Mouse (Mus musculus) heart, postnatal 0 days (tissue): ENCODE measurements around the gene Cenpa. TPM values are rescaled to one million over a fixed set of nuclear protein-coding genes. Genes with fewer than 3 reads are reported as not detected.

Experiments used
- ATAC-seq: fragments of 200-750 bp; cut with Nextera tagmentation; 2 replicates; pipeline ENCODE4 v1.8.0; 2017; ENCODE audit warnings: low read depth, moderate number of reproducible peaks, moderate library complexity; ENCODE audit not compliant: insufficient read depth
- DNase-seq: peaks from one replicate; pipeline ENCODE4 v3.0.0-alpha.2; 2016; ENCODE audit warnings: low spot score
- H3K27ac ChIP-seq: fragments of 300-500 bp; sonication (generic); 2 replicates; pipeline ENCODE4 v1.5.1; 2014; ENCODE audit warnings: low read depth, mild to moderate bottlenecking
- H3K27me3 ChIP-seq: fragments of 300-500 bp; sonication (generic); 2 replicates; pipeline ENCODE4 v1.6.1; 2014; ENCODE audit warnings: low read length, mixed read lengths; ENCODE audit not compliant: control insufficient read depth, insufficient read depth
- H3K36me3 ChIP-seq: fragments of 300-500 bp; sonication (generic); replicated peaks from 2 replicates; pipeline ENCODE4 v1.6.1; 2014; ENCODE audit warnings: low read length, mixed read lengths; ENCODE audit not compliant: control insufficient read depth, insufficient read depth
- H3K4me1 ChIP-seq: fragments of 300-500 bp; sonication (generic); 2 replicates; pipeline ENCODE4 v1.6.1; 2014; ENCODE audit warnings: antibody characterized with exemption; ENCODE audit not compliant: control insufficient read depth, insufficient read depth
- H3K4me2 ChIP-seq: fragments of 300-500 bp; sonication (generic); 2 replicates; pipeline ENCODE4 v1.6.1; 2014; ENCODE audit warnings: low read depth, mild to moderate bottlenecking, low read length, moderate library complexity
- H3K4me3 ChIP-seq: fragments of 300-500 bp; sonication (generic); 2 replicates; pipeline ENCODE4 v1.5.1; 2014; ENCODE audit warnings: low read depth, low read length
- H3K9ac ChIP-seq: fragments of 300-500 bp; sonication (generic); replicated peaks from 2 replicates; pipeline ENCODE4 v1.6.1; 2014; ENCODE audit warnings: low read depth, low read length, mixed read lengths
- H3K9me3 ChIP-seq: fragments of 300-500 bp; sonication (generic); replicated peaks from 2 replicates; pipeline ENCODE4 v1.6.1; 2016; ENCODE audit warnings: low read length; ENCODE audit not compliant: control insufficient read depth
- CTCF ChIP-seq: IDR thresholded peaks from 2 replicates; pipeline ENCODE4 v1.5.1; 2016; ENCODE audit warnings: antibody characterized with exemption, control low read depth, low read depth
- EP300 ChIP-seq: IDR thresholded peaks from 2 replicates; pipeline ENCODE4 v1.6.1; 2016; ENCODE audit warnings: antibody characterized with exemption, low read depth
- WGBS: fragments of 180-500 bp; shearing (Covaris S2); extraction: QIAGEN DNeasy Blood & Tissue Kit; methylation state at CpG from one replicate; pipeline ENCODE4 v1.1.7; 2014; 5-methylcytosine and 5-hydroxymethylcytosine counted together
- microRNA-seq: library from miRNA; unstranded; fragments of <30 nt; microRNA quantifications from one replicate; pipeline ENCODE4, GENCODE M21; 2016
- polyA plus RNA-seq: library from polyadenylated mRNA; unstranded; fragments of >200 nt; fragmentation: Nextera tagmentation; extraction: Ambion mirVana; gene quantifications from 2 replicates; pipeline ENCODE4 v1.2.1, GENCODE M21; 2015
- total RNA-seq: library from RNA; depleted of rRNA; stranded (reverse); fragments of >200 nt; gene quantifications from 2 replicates; pipeline ENCODE4 v1.2.3, GENCODE M21; 2014; ENCODE audit warnings: low replicate concordance; rRNA removed

Cenpa gene
- total and polyA plus RNA-seq, 2 experiments from 2014 or later, result 87.9 to 158 TPM

DNA sequence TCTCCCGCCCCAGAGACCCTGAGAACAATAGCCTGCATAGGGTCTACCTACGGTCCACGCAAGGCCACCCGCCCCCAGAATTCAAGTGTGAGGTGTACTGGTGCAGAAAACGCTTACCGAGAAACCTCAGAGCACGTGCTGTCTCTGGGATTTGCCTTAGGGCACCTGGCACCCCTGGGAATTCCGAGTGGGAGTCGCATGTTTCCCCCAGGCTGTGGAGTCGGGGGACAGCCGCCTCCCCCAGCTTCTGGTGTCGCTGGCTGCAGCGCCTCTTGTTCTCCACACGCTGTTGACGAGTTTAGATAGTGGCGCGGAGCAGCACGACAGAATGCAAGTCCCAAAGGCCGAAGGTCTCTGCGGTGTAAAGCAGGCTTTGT, 46.7 kb downstream of the Cenpa start:
- ATAC-seq, result no peak
- H3K36me3 ChIP-seq, result no peaks in the 10 kb centered on the region
- peak overlapping the region; percentile 20; the same call in 1 of the 2 replicates for H3K9ac ChIP-seq
- H3K9me3 ChIP-seq, result no peaks in the 10 kb centered on the region
- DNase-seq, result peak; percentile 17
- H3K27me3 ChIP-seq, result peaks cover 64% of the 10 kb centered on the region
- H3K4me2 ChIP-seq, result peak overlapping the region; percentile 68
- no peak overlapping the region for H3K27ac ChIP-seq
- WGBS, result 1% methylated on average over 19 of the region's 20 CpGs
- no peak for TF ChIP-seq EP300
- no peak; the same call in 1 of the 2 replicates for TF ChIP-seq CTCF
- H3K4me1 ChIP-seq, result peaks cover 16% of the 10 kb centered on the region
- H3K4me3 ChIP-seq, result peak overlapping the region; percentile 42

DNA sequence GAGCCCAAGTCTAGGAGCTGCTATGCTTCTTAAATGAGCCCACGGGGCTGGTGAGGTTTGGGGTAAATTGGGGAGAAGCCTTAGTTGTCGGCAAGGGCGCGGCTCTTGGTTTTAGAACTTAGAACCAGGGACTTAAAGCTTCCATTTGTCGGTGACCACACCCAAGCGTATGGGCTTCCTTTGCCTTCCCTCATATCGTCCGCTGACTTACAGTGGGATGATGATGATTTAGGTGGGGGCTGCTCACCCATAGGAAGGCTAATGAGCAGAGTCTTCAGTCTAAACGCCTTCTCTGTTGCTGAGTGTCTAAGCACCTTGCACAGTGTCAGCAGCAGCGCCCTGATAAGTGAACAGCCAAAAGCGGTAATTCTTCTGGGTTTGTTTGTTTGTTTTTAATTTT, 47.1 kb downstream of the Cenpa start:
- Histone ChIP-seq H3K4me1 (peaks cover 16% of the 10 kb centered on the region), H3K27ac (no peak overlapping the region), H3K4me2 (peak overlapping the region; percentile 68), H3K27me3 (peaks cover 62% of the 10 kb centered on the region), H3K9me3 (no peaks in the 10 kb centered on the region), H3K36me3 (no peaks in the 10 kb centered on the region), H3K4me3 (peak overlapping the region; percentile 42), H3K9ac (peak overlapping the region; percentile 20; the same call in 1 of the 2 replicates)
- TF ChIP-seq CTCF, result no peak
- no peak for TF ChIP-seq EP300
- ATAC-seq, result no peak
- no peak for DNase-seq
- WGBS, result 31% methylated on average over 11 of the region's 11 CpGs

DNA sequence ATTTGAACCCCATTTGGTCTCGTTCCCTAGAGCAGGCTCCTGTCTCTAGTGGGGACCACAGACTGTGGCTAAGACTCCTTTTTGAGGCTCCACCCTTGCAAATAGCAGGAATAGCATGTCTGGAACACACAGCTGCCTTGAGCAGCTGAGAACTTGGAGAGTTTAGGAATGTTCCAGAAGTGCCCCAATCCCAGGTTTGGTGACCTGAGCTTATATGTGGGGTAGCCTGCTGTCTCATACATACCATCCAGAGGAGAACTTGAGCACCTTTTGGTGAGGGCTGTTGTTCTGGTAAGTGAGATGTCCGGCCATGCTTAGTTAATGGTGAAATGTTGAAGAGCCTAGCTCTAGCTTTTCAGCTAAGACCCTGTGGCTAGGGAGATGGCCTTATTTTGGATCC, 49.7 kb downstream of the Cenpa start:
- peaks cover 16% of the 10 kb centered on the region for H3K4me1 ChIP-seq
- no peak overlapping the region for H3K4me2 ChIP-seq
- DNase-seq (no peak), ATAC-seq (no peak)
- no peaks in the 10 kb centered on the region for H3K9me3 ChIP-seq
- no peaks in the 10 kb centered on the region for H3K36me3 ChIP-seq
- no peak overlapping the region for H3K27ac ChIP-seq
- TF ChIP-seq EP300, result no peak
- TF ChIP-seq CTCF, result no peak
- H3K9ac ChIP-seq, result no peak overlapping the region
- H3K4me3 ChIP-seq, result no peak overlapping the region
- peaks cover 43% of the 10 kb centered on the region for H3K27me3 ChIP-seq
- WGBS, result 85% methylated on average over 2 of the region's 2 CpGs

DNA sequence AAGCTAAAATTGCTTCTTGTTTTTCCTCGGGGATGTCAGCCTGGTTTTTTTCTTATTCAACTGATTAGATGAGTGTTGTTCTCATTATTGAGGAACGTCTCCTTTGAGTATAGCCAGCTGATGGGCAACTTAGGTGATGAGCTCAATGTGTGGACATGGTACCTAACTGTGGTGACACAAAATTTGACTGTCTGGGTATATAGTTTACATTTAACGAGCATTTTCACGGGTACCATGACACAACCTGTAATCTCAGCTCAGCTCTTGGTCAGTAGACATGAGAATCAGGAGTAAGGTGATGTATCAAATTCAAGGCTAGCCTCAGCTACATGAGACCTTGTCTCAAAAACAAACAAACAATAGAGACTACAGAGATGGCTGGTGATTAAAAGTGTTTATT, 50.9 kb downstream of the Cenpa start:
- H3K4me3 ChIP-seq, result no peak overlapping the region
- DNase-seq, result no peak
- 74% methylated on average over 4 of the region's 4 CpGs for WGBS

DNA sequence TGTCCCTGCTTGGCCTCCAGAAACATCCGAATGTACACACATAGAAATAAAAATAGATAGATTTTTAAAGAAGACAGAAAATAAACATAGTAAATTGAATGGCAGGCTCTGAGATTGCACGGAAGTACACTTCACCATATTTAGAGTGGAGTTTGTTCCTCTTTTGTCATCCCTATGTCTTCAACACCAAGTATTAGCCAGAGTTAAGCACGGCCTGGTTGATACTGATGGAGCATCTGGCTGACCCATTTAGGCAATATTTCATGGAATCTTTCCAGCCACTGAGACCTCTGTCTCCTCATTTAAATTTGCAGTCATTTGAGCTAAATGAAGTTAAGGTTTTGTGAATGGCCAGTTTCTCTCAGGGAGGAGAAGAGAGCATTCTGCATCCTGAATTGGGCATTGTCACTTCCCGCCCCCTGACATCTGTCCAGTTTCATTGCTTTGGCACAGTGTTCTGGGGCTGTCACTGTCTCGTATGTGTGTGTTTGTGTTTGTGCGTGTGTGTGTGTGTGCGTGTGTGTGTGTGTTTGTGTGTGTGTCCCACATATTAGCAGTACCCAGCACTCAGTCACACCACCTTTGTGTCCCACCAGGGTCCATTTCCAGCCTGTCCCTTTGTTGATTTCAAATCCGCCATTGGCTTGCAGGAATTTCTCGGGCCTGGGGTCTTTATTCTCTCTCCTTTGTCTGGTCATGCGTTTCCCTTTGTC, 51.6 kb downstream of the Cenpa start:
- Histone ChIP-seq H3K4me2 (no peak overlapping the region), H3K4me3 (no peak overlapping the region), H3K9me3 (no peaks in the 10 kb centered on the region), H3K36me3 (no peaks in the 10 kb centered on the region), H3K4me1 (peaks cover 5% of the 10 kb centered on the region), H3K27ac (no peak overlapping the region), H3K9ac (no peak overlapping the region), H3K27me3 (peaks cover 25% of the 10 kb centered on the region)
- TF ChIP-seq EP300 (no peak), CTCF (no peak)
- DNase-seq (no peak), ATAC-seq (no peak)
- WGBS, result 78% methylated on average over 10 of the region's 10 CpGs

More for the DNA sequence above, 50.9 kb downstream of the Cenpa start:
- no peak for ATAC-seq
- Histone ChIP-seq H3K4me1 (peaks cover 11% of the 10 kb centered on the region), H3K9me3 (no peaks in the 10 kb centered on the region), H3K9ac (no peak overlapping the region), H3K27ac (no peak overlapping the region), H3K4me2 (no peak overlapping the region), H3K27me3 (peaks cover 31% of the 10 kb centered on the region), H3K36me3 (no peaks in the 10 kb centered on the region)
- TF ChIP-seq CTCF (no peak), EP300 (no peak)

DNA sequence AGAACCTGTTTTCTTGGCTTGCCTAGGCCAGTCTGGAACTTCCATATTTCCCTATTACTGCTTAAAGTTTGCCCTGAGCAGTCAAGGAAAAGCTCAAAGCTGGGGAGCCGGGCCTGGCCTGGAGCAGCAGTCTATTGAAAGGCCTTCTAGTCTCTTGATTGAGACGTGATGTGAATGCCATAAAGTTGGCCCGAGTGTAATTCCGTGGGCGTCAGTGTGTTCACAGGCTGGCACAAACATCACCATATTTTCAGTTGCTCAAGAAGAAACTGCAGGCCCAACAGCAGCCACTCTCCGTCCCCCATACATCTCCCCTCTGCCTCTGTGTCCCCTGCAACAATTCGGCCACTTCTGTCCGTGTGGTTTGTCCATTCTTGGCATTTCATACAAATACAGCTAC, 55.4 kb downstream of the Cenpa start:
- TF ChIP-seq EP300, result no peak
- TF ChIP-seq CTCF, result no peak
- Histone ChIP-seq H3K9me3 (no peaks in the 10 kb centered on the region), H3K9ac (no peak overlapping the region), H3K27ac (no peak overlapping the region), H3K36me3 (no peaks in the 10 kb centered on the region), H3K4me2 (no peak overlapping the region), H3K4me3 (no peak overlapping the region), H3K27me3 (no peaks in the 10 kb centered on the region), H3K4me1 (no peaks in the 10 kb centered on the region)
- 80% methylated on average over 8 of the region's 8 CpGs for WGBS
- ATAC-seq (no peak), DNase-seq (no peak)

Small RNA genes within 50 kb of the gene (microRNA-seq; reads per million reads assigned to microRNA genes)
- not detected for gene Mir5625

Other genes starting within 250 kb of the Cenpa start
- 0.04 TPM in 1 of 2 replicates, not detected in the other for gene Otof, start 204.8 kb upstream of the Cenpa start, total RNA-seq
- 0.03 and 0.04 TPM in 2 replicates for gene Otof, start 204.8 kb upstream of the Cenpa start, polyA plus RNA-seq
- gene 1700001C02Rik, start 200.7 kb upstream of the Cenpa start, total RNA-seq, result not detected in 2 replicates
- 0.67 TPM in 1 of 2 replicates, not detected in the other for gene 1700001C02Rik, start 200.7 kb upstream of the Cenpa start, polyA plus RNA-seq
- not detected in 2 replicates for gene Cib4, start 120.9 kb upstream of the Cenpa start, total RNA-seq
- gene Cib4, start 120.9 kb upstream of the Cenpa start, polyA plus RNA-seq, result not detected in 2 replicates
- gene Kcnk3, start 78.6 kb upstream of the Cenpa start, total RNA-seq, result 55.5 and 70.0 TPM in 2 replicates
- gene Kcnk3, start 78.6 kb upstream of the Cenpa start, polyA plus RNA-seq, result 36.4 and 45.3 TPM in 2 replicates
- 61.3 and 86.8 TPM in 2 replicates for gene Slc35f6, start 18.8 kb upstream of the Cenpa start, total RNA-seq
- gene Slc35f6, start 18.8 kb upstream of the Cenpa start, polyA plus RNA-seq, result 30.5 and 31.7 TPM in 2 replicates
- 3.7 and 4.7 TPM in 2 replicates for gene Dpysl5, start 44.8 kb downstream of the Cenpa start, total RNA-seq
- 0.71 and 0.83 TPM in 2 replicates for gene Dpysl5, start 44.8 kb downstream of the Cenpa start, polyA plus RNA-seq
- gene Mapre3, start 147.9 kb downstream of the Cenpa start, total RNA-seq, result 5.3 and 11.9 TPM in 2 replicates
- 15.8 TPM in 2 replicates for gene Mapre3, start 147.9 kb downstream of the Cenpa start, polyA plus RNA-seq
- 58.8 and 70.6 TPM in 2 replicates for gene Tmem214, start 201.2 kb downstream of the Cenpa start, total RNA-seq
- gene Tmem214, start 201.2 kb downstream of the Cenpa start, polyA plus RNA-seq, result 48.0 and 49.6 TPM in 2 replicates
- 18.1 and 28.2 TPM in 2 replicates for gene Agbl5, start 221.9 kb downstream of the Cenpa start, total RNA-seq
- gene Agbl5, start 221.9 kb downstream of the Cenpa start, polyA plus RNA-seq, result 4.2 and 4.9 TPM in 2 replicates
- gene Ost4, start 241.0 kb downstream of the Cenpa start, total RNA-seq, result 201 and 280 TPM in 2 replicates
- gene Ost4, start 241.0 kb downstream of the Cenpa start, polyA plus RNA-seq, result 334 and 356 TPM in 2 replicates
- gene Emilin1, start 246.6 kb downstream of the Cenpa start, total RNA-seq, result 63.5 and 64.5 TPM in 2 replicates
- 68.3 and 70.4 TPM in 2 replicates for gene Emilin1, start 246.6 kb downstream of the Cenpa start, polyA plus RNA-seq